Mouse (Mus musculus) heart, embryonic 14.5 days (tissue): ENCODE measurements around the gene Rpl13a. TPM values are rescaled to one million over a fixed set of nuclear protein-coding genes. Genes with fewer than 3 reads are reported as not detected.

Experiments
- ATAC-seq: fragments of 200-750 bp; cut with Nextera tagmentation; 2 replicates; pipeline ENCODE4 v1.8.0; 2017; ENCODE audit warnings: low read depth, moderate TSS enrichment; ENCODE audit not compliant: insufficient number of reproducible peaks, insufficient read depth, low FRiP score
- H3K27ac ChIP-seq, 2 experiments: fragments of 200-500 bp in 1 of 2; fragments of 300-500 bp in 1 of 2; sonication (generic) in 1 of 2; replicated peaks in 1 of 2; 2 replicates each; pipeline ENCODE4 v1.5.1; 2012 to 2014; ENCODE audit warnings: low read depth in 2 of 2, low read length in 2 of 2, control low read depth in 1 of 2, mild to moderate bottlenecking in 1 of 2, mixed read lengths in 1 of 2; ENCODE audit not compliant: control insufficient read depth in 1 of 2, insufficient read depth in 1 of 2
- H3K27me3 ChIP-seq: fragments of 300-500 bp; sonication (generic); 2 replicates; pipeline ENCODE4 v1.6.1; 2014; ENCODE audit warnings: mild to moderate bottlenecking, low read length, control low read depth; ENCODE audit not compliant: control insufficient read depth, insufficient read depth
- H3K36me3 ChIP-seq: fragments of 300-500 bp; sonication (generic); 2 replicates; pipeline ENCODE4 v1.6.1; 2014; ENCODE audit warnings: mild to moderate bottlenecking, control low read depth, low read length, mixed read lengths; ENCODE audit not compliant: control insufficient read depth, insufficient read depth
- H3K4me1 ChIP-seq, 2 experiments: fragments of 200-500 bp in 1 of 2; fragments of 300-500 bp in 1 of 2; sonication (generic) in 1 of 2; 2 replicates each; pipeline ENCODE4 v1.6.1; 2012 to 2014; ENCODE audit warnings: low read length in 2 of 2, control low read depth in 1 of 2, mixed read lengths in 1 of 2; ENCODE audit not compliant: control insufficient read depth in 2 of 2, insufficient read depth in 2 of 2
- H3K4me2 ChIP-seq: fragments of 300-500 bp; sonication (generic); 2 replicates; pipeline ENCODE4 v1.6.1; 2014; ENCODE audit warnings: mild to moderate bottlenecking, low read length
- H3K4me3 ChIP-seq, 2 experiments: fragments of 200-500 bp in 1 of 2; fragments of 300-500 bp in 1 of 2; sonication (generic) in 1 of 2; 2 replicates each; pipeline ENCODE4 v1.5.1; 2012 to 2014; ENCODE audit warnings: low read length in 2 of 2, mild to moderate bottlenecking in 2 of 2, control low read depth in 1 of 2, low read depth in 1 of 2, moderate library complexity in 1 of 2; ENCODE audit not compliant: control insufficient read depth in 1 of 2, insufficient read depth in 1 of 2
- H3K9ac ChIP-seq: fragments of 300-500 bp; sonication (generic); 2 replicates; pipeline ENCODE4 v1.6.1; 2014; ENCODE audit warnings: mild to moderate bottlenecking, low read length
- H3K9me3 ChIP-seq: fragments of 300-500 bp; sonication (generic); 2 replicates; pipeline ENCODE4 v1.6.1; 2016; ENCODE audit warnings: low read length, control low read depth; ENCODE audit not compliant: control insufficient read depth
- WGBS: fragments of 180-500 bp; shearing (Covaris S2); extraction: QIAGEN DNeasy Blood & Tissue Kit; methylation state at CpG from one replicate; pipeline ENCODE4 v1.1.7; 2014; 5-methylcytosine and 5-hydroxymethylcytosine counted together
- polyA plus RNA-seq: library from polyadenylated mRNA; unstranded; fragments of >200 nt; fragmentation: Nextera tagmentation; extraction: Ambion mirVana; gene quantifications from 2 replicates; pipeline ENCODE4 v1.2.1, GENCODE M21; 2014

Rpl13a gene
- polyA plus RNA-seq, 1 experiment from 2014 or later: 918 TPM

GRCm38 (mm10) chr7:45141914-45142313 is 13.4 kb upstream of the Rpl13a start:
- H3K36me3 ChIP-seq: peaks cover 45% of the 10 kb centered on the region
- WGBS: 86% methylated on average over 5 of the region's 5 CpGs

DNA sequence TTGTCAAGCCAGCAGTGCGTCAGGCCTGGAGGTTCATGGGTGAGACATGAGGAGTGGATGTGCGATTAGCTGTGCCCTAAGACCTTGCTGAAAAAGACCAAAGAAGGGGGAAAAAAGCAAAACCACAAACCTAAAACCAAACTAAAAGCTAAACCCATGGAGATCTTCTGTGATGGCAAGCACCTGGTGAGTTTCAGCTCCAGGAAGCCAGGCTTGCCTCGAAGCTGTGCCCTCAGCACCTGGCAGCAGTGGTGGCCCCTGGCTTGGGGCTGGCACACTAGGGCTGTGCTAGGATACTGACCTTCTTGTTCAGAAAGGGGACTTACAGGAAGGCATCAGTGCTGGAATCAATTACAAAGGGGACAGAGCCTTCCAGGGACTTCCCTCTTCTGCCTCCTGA is 12.8 kb upstream of the Rpl13a start:
- Histone ChIP-seq H3K4me2 (no peak overlapping the region), H3K36me3 (peaks cover 44% of the 10 kb centered on the region), H3K27ac (no peak overlapping the region), H3K27me3 (no peaks in the 10 kb centered on the region), H3K9ac (no peak overlapping the region), H3K9me3 (no peaks in the 10 kb centered on the region), H3K4me3 (no peak overlapping the region), H3K4me1 (no peaks in the 10 kb centered on the region; a peak in 1 of 4 replicates)
- WGBS: 92% methylated on average over 3 of the region's 3 CpGs
- ATAC-seq: no peak

More at GRCm38 (mm10) chr7:45141914-45142313, 13.4 kb upstream of the Rpl13a start:
- Histone ChIP-seq H3K4me3 (no peak overlapping the region), H3K4me1 (no peaks in the 10 kb centered on the region; a peak in 1 of 4 replicates), H3K9ac (no peak overlapping the region), H3K27me3 (no peaks in the 10 kb centered on the region), H3K9me3 (no peaks in the 10 kb centered on the region), H3K27ac (no peak overlapping the region), H3K4me2 (no peak overlapping the region)
- no peak for ATAC-seq

DNA sequence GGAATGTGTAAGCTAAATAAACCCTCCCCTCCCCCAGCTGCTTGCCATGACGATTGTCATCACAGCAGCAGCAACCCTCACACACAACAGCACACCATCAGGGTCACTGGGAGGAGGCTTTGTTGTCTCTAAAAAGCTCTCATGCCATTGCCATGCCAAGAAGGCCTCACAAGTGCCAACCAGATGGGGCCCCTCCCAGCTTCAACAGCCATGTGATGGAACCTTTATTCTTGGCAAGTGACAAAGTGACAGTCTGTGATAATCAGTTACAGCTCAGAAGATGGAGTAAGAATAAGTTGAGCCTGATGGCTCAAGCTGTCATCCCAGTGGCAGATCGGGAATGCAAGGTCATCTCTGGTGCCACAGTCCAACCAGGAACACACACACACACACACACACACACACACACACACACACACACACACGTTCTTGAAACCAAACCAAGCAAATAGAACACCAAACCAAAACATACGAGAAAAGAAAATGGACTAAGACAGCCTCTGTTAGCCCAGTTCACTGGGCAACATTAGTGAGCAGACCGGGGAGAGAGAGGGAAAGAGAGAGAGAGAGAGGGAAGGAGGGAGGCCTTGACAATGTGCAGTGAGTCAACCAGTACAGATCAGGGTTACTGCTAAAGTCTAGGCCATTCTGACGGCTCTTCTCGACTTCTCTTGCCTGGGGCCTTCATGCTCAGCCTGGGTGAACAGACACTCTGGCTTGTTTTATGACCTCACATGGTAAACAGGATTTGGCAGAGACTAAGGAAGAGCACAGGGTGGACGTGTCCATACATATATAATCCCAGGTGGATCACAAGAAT is 11.6 kb upstream of the Rpl13a start:
- Histone ChIP-seq H3K4me3 (no peak overlapping the region), H3K4me2 (no peak overlapping the region), H3K27me3 (peaks cover 6% of the 10 kb centered on the region; the same call in 1 of the 2 replicates), H3K36me3 (peaks cover 32% of the 10 kb centered on the region), H3K9ac (no peak overlapping the region), H3K27ac (no peak overlapping the region), H3K4me1 (peaks cover 0 to 5% of the 10 kb centered on the region in 2 experiments; a peak in 2 of 4 replicates), H3K9me3 (no peaks in the 10 kb centered on the region)
- 67% methylated on average over 8 of the region's 8 CpGs for WGBS
- ATAC-seq: no peak

- Histone ChIP-seq H3K9ac (no peak overlapping the region; the same call in 1 of the 2 replicates), H3K27me3 (peaks cover 6% of the 10 kb centered on the region; the same call in 1 of the 2 replicates), H3K9me3 (no peaks in the 10 kb centered on the region), H3K27ac (no peak overlapping the region), H3K4me1 (peaks cover 0 to 5% of the 10 kb centered on the region in 2 experiments; a peak in 2 of 4 replicates), H3K4me2 (no peak overlapping the region), H3K36me3 (peaks cover 16% of the 10 kb centered on the region), H3K4me3 (no peak overlapping the region)
- WGBS: 85% methylated on average over 1 of the region's 1 CpGs
- ATAC-seq: no peak
Observed at GRCm38 (mm10) chr7:45138403-45138802, 9.8 kb upstream of the Rpl13a start.

GRCm38 (mm10) chr7:45137171-45138006 is 8.8 kb upstream of the Rpl13a start:
- peaks cover 0 to 5% of the 10 kb centered on the region in 2 experiments; a peak in 2 of 4 replicates for H3K4me1 ChIP-seq
- ATAC-seq: no peak
- H3K27me3 ChIP-seq: peaks cover 6% of the 10 kb centered on the region; the same call in 1 of the 2 replicates
- H3K27ac ChIP-seq: no peak overlapping the region
- H3K4me3 ChIP-seq: no peak overlapping the region
- H3K9ac ChIP-seq: no peak overlapping the region
- WGBS: 61% methylated on average over 12 of the region's 12 CpGs
- no peak overlapping the region for H3K4me2 ChIP-seq
- H3K36me3 ChIP-seq: peaks cover 6% of the 10 kb centered on the region
- no peaks in the 10 kb centered on the region for H3K9me3 ChIP-seq

- Histone ChIP-seq H3K4me2 (peak within 1 kb of the TSS; percentile 79), H3K4me1 (peaks cover 0 to 8% of the 10 kb centered on the region in 2 experiments; a peak in 2 of 4 replicates), H3K4me3 (peak within 1 kb of the TSS; percentile 60 to 79), H3K27me3 (peaks cover 6% of the 10 kb centered on the region; the same call in 1 of the 2 replicates), H3K9ac (peak within 1 kb of the TSS; percentile 75), H3K36me3 (no peaks in the 10 kb centered on the region), H3K27ac (no peak within 1 kb of the TSS), H3K9me3 (no peaks in the 10 kb centered on the region)
- ATAC-seq: peak; percentile 64
- WGBS: 2% methylated on average over 29 of the region's 29 CpGs
Observed at GRCm38 (mm10) chr7:45135993-45136567, 7.5 kb upstream of the Rpl13a start, which contains the start of the genes Gm45713 and Flt3l. TSS of gene Gm45713 (minus strand) at chr7:45136231. TSS of gene Flt3l (minus strand) at chr7:45136432.

DNA sequence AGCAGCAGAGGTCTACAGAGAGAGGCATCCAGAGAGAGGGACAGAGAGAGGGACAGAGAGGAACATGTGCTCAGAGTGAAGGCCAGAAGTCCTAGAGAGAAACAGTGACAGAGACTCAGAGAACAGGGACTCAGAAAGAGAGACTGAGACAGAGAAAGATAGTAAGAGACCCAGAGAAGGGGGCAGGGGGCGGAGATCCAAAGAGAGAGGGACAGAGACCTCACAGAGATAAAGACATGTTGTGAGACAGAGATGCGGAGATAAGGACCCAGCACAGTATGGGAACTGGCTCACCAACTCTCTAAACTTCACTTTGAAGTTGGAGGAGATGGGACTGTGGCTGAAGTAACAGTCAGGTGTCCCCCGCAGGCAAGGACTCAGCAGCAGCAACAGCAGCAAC is 6.8 kb upstream of the Rpl13a start:
- no peak overlapping the region for H3K27ac ChIP-seq
- H3K4me3 ChIP-seq: peak overlapping the region in 1 of 2 experiments; percentile 60; a peak in 1 of 4 replicates
- peak overlapping the region; percentile 79 for H3K4me2 ChIP-seq
- H3K4me1 ChIP-seq: peaks cover 0 to 8% of the 10 kb centered on the region in 2 experiments; a peak in 2 of 4 replicates
- peaks cover 6% of the 10 kb centered on the region; the same call in 1 of the 2 replicates for H3K27me3 ChIP-seq
- H3K36me3 ChIP-seq: no peaks in the 10 kb centered on the region
- ATAC-seq: no peak
- no peak overlapping the region for H3K9ac ChIP-seq
- WGBS: 59% methylated on average over 3 of the region's 3 CpGs
- H3K9me3 ChIP-seq: no peaks in the 10 kb centered on the region
